Mouse (Mus musculus) ovary, postnatal 14 days (tissue): Measurements from ENCODE around the gene Ccdc54.

Experiments
- DNase-seq: peaks from one replicate; pipeline ENCODE4 v3.0.0; 2022; ENCODE audit warnings: low spot score

Ccdc54 gene

DNA sequence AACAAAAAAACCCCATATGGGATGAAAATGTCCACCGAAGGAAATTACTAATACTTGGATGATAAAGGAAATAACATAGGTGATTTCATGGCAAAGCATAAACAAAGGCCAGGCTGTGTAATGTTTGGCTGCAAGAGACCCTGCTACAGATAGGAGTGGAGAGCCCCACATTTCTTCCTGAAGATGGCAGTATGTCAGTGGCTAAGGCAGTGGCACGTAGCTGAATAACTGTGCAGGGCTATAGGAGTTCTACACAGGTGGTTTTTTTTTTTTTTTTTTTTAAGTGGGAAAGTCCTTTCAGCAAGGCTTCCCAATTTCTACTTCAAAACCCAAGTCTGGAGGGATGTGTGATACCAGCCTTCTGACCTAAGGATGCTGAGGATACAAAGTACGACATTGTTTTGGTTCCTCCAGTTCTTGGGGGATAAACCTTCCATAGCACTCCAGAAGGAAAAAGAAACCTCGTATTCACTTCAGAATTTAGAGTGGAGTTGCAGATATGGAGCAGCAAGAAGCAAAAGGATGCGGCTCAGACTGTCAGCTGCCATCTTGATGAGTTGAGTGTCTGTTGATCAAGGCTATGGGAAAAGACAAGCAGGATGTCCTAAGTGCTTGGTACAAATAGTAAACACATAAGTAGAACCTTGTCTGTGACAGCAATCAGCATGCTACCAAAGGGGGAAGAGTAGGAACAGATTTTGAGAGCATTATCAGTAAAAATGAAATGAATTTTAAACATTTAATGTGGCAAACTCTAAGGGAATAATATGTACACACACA is 48.2 kb downstream of the Ccdc54 start:
- no peak for DNase-seq
